Mouse (Mus musculus) right cerebral cortex, adult 2 months (tissue): Measurements from ENCODE around the gene Brinp2.

Source experiments
- DNase-seq, 2 experiments: peaks; one replicate each; pipeline ENCODE4 v3.0.0; 2021 to 2022; ENCODE audit warnings: low spot score in 2 of 2

Brinp2 gene

GRCm38 (mm10) chr1:158295270-158295669 lies 60.9 kb downstream of the Brinp2 start:
- DNase-seq = no peak

DNA sequence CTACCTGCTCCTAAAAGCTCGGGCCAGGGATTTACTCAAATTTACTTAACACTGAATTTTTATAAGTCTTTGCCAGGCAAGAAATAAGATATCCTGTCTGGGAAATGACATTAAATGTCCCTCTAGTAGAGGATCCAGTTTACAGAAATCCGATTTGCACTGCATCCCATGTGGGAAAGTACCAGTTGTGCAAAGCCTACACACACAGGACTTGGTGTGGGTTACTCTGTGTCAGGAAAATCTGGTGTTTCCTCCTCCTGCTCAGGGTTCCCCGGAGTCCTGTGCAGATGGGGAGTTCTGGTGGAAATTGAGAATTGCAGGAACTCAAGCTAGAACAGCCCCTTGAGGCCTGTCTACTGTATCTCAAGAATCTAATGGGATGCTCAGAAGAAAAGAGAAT lies 70.9 kb downstream of the Brinp2 start:
- DNase-seq = no peak

DNA sequence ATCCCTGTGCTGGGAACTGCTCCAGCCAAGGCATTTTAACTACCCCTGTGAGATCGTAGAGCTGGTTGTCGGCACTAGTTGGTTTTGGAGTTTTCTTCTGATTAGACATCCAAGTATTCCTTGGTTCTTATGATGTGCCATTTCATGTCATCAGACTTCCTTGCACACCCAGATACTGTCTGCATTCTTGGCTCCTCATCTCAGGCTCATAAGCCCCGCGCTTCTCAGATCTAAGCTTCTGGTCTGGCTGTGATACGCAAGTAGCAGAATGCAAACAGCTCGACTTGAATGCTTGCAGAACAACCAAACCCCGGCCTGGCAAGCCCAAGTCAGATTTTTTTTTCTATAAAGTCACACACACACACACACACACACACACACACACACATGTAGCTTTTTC lies 72.3 kb downstream of the Brinp2 start:
- no peak for DNase-seq

DNA sequence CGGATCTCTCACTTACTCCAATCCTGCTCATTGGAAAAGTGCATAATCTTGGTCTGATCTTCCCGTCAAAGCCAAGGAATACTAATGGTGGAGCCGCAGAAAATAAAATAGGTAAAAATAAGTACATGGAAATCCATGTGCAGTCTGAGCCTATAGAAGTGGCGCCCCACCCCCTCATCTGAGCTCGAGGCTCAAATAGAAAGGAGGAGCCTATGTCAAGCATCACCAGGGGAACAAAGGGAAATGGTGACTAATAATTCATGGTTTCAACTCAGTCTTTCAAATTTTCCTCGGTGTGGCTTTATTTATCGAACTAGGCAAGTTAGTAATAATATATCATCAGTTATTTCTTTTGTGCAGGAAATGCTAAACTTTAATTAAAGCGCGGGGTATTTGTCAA lies 84.1 kb downstream of the Brinp2 start:
- no peak for DNase-seq

- DNase-seq = peak; percentile 57 to 72
These were observed 89.0 kb downstream of the Brinp2 start for GRCm38 (mm10) chr1:158267020-158267571.

- no peak for DNase-seq
These were observed 89.7 kb downstream of the Brinp2 start for GRCm38 (mm10) chr1:158266293-158267019.

DNA sequence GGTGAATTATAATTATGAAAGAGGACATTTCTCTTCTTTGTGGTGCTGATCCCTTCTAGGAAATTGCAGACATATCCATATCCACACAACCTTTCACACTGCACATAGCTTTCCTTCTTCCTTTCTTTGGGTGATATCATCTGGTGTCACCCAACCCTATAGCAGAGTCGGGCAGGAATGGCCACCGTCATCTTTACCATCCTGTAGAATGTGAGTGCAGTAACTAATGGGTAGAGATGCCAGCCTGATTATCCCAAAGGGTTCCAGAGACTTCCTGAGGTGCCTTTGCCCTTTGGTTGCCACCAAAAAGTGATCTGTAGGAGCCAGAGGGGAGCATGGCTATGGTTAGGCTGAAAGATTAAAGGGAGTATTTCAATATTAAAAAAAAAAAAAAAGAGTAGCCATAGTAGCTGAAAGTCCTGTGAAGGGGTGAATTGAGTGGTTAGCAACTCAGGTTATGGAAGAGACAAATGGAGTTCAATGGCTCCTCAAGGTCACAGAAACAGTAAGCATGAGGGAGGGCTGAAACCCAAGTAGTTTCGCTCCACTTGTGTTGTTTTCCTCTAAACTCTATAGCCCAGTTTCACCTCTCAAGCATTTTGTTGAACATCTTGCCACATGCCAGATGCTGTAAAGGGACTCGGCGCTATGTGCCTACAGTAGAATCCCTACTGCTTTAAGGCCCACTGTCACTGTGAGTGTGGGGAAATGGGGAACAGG lies 96.5 kb downstream of the Brinp2 start:
- DNase-seq = no peak

- no peak for DNase-seq
These were observed 97.3 kb downstream of the Brinp2 start for GRCm38 (mm10) chr1:158258685-158259292.

- DNase-seq = peak; percentile 29 to 40
These were observed 100.0 kb downstream of the Brinp2 start for GRCm38 (mm10) chr1:158255912-158256680.

DNA sequence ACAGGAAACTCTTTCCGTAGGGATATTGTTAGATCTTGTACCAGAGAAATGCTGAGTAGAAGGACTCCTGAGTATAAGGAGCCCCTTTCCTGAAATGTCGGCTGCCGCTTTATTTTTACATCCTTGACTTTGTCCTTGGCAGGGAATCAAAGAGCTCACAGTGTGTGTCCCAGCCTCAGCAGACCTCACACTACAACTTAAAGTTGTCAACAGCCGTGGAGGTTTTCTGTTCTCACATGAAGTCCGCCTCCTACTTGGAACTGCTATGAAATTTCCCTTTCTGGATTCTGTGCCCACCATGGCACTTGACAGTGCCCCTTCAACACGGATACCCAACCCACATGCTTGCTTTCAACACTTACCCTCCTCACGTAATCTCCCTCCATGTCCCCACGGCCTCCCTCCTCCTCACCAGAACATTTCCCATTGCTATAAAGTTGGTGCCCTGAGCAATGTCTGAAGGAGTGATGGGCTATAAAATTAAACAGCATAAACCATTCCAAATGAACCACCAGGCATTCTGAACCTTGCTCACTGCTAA lies 103.4 kb downstream of the Brinp2 start:
- no peak for DNase-seq

- no peak for DNase-seq
These were observed 107.9 kb downstream of the Brinp2 start for GRCm38 (mm10) chr1:158248266-158248665.

- no peak for DNase-seq
These were observed 109.5 kb downstream of the Brinp2 start for GRCm38 (mm10) chr1:158246476-158247153.

DNA sequence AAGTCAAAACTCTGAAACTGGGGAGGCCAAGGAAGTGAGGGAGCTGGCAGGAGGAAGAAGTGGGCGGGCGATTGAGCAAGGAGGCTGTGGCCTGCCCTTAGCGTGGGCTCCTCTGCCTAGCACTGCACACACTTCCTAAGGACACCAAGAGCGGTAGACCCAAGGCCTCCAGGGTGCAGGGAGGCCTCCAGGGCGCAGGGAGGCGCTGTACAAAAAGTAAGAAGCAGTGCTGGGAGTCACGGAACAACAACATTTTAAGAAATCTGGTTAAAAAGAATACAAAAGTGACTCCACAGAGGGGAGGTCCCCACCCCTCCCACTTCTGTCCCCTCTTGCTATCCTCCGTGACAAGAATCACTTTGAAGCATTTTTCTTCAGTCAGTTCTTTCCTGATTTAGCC lies 110.6 kb downstream of the Brinp2 start:
- DNase-seq = no peak

- DNase-seq = no peak
These were observed 112.1 kb downstream of the Brinp2 start for GRCm38 (mm10) chr1:158244016-158244415.

DNA sequence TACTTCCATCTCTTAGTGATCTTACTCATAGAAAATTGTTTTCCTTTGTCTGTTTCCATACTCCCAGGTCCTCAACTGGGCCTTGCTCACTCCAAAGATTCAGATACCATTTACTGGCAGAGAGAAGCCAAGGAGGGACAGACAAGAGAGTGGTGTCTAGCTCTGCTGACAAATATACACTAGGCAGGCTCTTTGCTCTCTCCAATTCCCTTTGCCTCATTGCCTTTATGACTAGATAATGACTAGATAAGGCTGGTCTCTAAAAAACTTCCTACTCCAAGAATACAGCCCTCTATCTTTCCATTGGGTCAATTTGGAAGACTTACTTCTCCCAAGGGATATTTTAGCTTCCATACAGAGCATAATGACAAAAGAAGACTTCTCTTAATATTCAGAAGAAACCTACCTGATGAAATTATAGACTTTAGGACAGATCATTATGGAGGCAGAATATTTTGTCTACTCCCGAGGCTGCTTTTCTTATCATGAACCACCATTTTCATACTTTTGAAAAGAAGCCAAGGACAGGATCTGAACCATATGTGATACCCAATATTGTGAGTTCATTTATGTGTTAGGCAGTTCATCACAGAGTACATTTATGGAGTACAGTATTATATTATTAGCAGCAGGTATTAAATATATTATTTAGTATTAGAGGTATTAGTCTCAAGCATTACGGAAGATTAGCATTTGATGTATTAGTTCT lies 114.1 kb downstream of the Brinp2 start:
- no peak for DNase-seq

- DNase-seq = no peak
These were observed 116.3 kb downstream of the Brinp2 start for GRCm38 (mm10) chr1:158239841-158240240.

DNA sequence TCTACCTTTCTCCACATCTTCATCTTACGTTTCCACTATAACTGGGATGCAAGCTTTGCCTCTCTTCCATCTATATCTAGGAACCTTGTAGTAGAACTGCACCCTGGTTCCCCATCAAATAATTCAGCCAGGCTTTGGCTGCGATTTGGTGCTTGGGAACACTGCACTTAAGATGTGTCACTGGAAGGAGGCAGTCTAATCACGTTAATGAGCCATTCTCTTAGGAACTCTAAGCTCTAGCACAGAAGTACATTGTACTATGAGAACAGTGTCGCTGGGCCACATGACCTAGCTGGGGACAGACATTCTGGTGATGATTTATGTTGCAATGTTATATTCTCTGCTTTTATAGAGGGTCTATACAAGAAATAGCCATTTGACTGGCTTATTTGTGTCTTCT lies 117.4 kb downstream of the Brinp2 start:
- no peak for DNase-seq

DNA sequence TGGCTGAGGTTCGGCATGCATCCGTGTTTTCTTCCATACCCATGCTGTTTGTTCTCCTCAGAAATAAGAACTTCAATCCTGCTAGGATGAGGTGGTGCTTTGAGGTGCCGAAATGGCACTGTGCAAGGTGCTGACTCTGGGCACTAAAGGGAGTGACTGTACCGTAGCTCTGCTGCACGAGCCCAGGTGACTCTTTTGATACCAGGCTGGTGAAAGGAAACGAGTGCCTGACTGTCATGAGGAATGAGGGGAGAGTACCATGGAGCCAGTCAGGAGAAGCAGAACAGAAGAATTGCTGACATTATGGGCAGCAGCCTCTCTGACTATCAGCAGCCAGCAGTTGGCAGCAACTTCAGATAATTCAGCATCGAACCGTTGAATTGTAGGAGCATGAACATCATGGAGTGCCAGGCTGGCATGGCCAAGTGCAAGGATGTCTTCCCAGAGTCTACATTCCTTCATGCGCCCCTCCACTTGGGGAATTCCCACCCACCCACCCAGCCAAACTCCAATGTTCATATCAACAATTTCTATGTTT lies 127.4 kb downstream of the Brinp2 start:
- no peak for DNase-seq

DNA sequence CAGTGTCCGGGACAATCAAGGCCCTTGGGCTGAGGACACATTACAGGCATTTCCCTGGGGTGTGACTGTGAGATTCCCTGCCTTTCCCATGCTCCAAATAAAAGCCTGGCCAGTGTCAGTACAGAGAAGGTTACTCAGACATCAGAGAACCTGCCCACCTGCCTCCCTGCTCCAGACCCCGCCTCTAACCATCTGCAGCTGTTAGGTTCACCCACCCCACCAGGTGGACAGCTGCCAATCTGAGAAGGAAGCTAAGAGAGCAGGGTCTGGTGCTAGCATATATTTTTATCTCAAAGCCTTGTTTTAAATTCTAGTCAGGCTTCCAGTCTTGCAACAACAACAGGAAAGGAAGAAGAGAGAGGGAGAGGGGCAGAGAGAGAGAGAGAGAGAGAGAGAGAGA lies 128.9 kb downstream of the Brinp2 start:
- DNase-seq = no peak

GRCm38 (mm10) chr1:158226689-158227088 lies 129.4 kb downstream of the Brinp2 start:
- DNase-seq = no peak
